Mouse (Mus musculus) heart, adult 11 months (tissue): ENCODE results near the gene Mup10.
"Not testable (repeated sequence)": the region's sequence is repeated elsewhere in the genome, so short reads cannot be mapped to it uniquely, and the experiment has no call there.

Experiments used
- DNase-seq: peaks from one replicate; pipeline ENCODE4 v3.0.0; 2022

Gene Mup10

DNA sequence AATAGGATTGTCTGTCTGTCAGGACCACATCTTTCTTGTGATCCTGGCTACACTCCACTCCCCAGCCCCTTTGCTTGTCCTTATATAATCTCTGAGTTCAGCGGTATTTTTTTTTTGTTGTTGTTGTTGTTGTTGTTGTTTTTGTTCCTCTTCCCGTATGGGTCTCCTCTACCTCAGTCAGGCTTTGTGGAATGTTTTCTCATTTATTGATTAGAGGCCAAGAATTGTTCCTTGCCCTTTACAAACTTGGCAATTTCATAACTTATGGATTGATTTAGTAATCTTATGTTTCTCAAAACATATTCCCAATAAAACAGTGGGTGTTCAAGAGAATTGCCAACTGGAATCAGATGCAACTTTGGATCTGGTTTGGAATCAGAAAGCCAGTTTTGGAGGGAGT lies at the start of gene Mup10:
Gene Mup10, minus strand, starts transcription at position 101 of the 400 bp plus-strand sequence.
- DNase-seq: not testable (repeated sequence)
